ENCODE assay signal across 9 mouse cellular contexts in genomic region chr13:46268815-46269445, GRCm38 (mm10). TPM values are rescaled to one million over a fixed set of nuclear protein-coding genes. Genes with fewer than 3 reads are reported as not detected.
DNase-seq lines count a peak whose midpoint lies in the region; ATAC-seq and TF ChIP-seq lines count a peak whose summit lies in the region.
"Had no signal": no experiment of that assay in that cellular context is flagged by ENCODE, and none has a peak within 500 bp of the region (broad histone marks: within the 10 kb centered on the region; RNA-seq: fewer than 3 reads in every experiment).

No protein-coding gene starts in this region.

- peak; percentile 69 for DNase-seq in liver, postnatal 0 days
- no peak for DNase-seq in liver
- DNase-seq in left cerebral cortex, adult 8-10 months (ENCODE audit: low spot score in 2 of 2) = peak; percentile 42 to 55
- no peak for DNase-seq in c-Kit-positive CD71-positive TER-119-positive erythroid progenitor cells, embryonic 14.5 days (ENCODE audit: low spot score)
- no peak for DNase-seq in liver, embryonic 11.5 days (ENCODE audit: low spot score)

- H3K9ac ChIP-seq in liver, postnatal 0 days (replicated peaks) = no peak overlapping the region
- no peak overlapping the region for H3K9ac ChIP-seq in hindbrain, embryonic 13.5 days
- no peak overlapping the region for H3K9ac ChIP-seq in midbrain, embryonic 15.5 days
- H3K9ac ChIP-seq in liver, embryonic 11.5 days (ENCODE audit: low read depth, low read length) = no peak overlapping the region

- no peak for TF ChIP-seq CTCF in liver, postnatal 0 days (IDR thresholded peaks at IDR 0.05; ENCODE audit: low read depth)
- no peak for TF ChIP-seq CTCF in cortical plate, adult 2 months (IDR thresholded peaks at IDR 0.05; ENCODE audit: extremely low read depth, insufficient read depth, low read length)

- no peaks in the 10 kb centered on the region for H3K36me3 ChIP-seq in liver, postnatal 0 days (replicated peaks; ENCODE audit: insufficient read depth, low read length)
- H3K36me3 ChIP-seq in hindbrain, embryonic 13.5 days = no peaks in the 10 kb centered on the region
- no peaks in the 10 kb centered on the region for H3K36me3 ChIP-seq in midbrain, embryonic 15.5 days (replicated peaks)
- H3K36me3 ChIP-seq in liver, embryonic 11.5 days (ENCODE audit: control insufficient read depth, insufficient read depth, low read length) = no peaks in the 10 kb centered on the region

- no peak overlapping the region for H3K27ac ChIP-seq in liver, postnatal 0 days (ENCODE audit: low read depth)
- peak overlapping the region; percentile 38; the same call in 1 of the 2 replicates for H3K27ac ChIP-seq in cortical plate, adult 2 months (ENCODE audit: insufficient read depth, low read length)
- H3K27ac ChIP-seq in hindbrain, embryonic 13.5 days = peak overlapping the region; percentile 42
- H3K27ac ChIP-seq in midbrain, embryonic 15.5 days = 0 out of 2 replicates have a peak overlapping the region, but pooled peaks have one; percentile 24
- H3K27ac ChIP-seq in liver, embryonic 11.5 days (ENCODE audit: low read depth, low read length) = no peak overlapping the region

- no peaks in the 10 kb centered on the region for H3K9me3 ChIP-seq in liver, postnatal 0 days (ENCODE audit: low read length)
- no peaks in the 10 kb centered on the region for H3K9me3 ChIP-seq in hindbrain, embryonic 13.5 days
- no peaks in the 10 kb centered on the region for H3K9me3 ChIP-seq in midbrain, embryonic 15.5 days
- H3K9me3 ChIP-seq in liver, embryonic 11.5 days (ENCODE audit: control insufficient read depth, low read length) = no peaks in the 10 kb centered on the region

- H3K4me3 ChIP-seq in liver, postnatal 0 days (ENCODE audit: low read depth, low read length) = no peak overlapping the region
- no peak overlapping the region for H3K4me3 ChIP-seq in cortical plate, adult 2 months (ENCODE audit: insufficient read depth, low read length)
- H3K4me3 ChIP-seq in hindbrain, embryonic 13.5 days = no peak overlapping the region
- no peak overlapping the region for H3K4me3 ChIP-seq in midbrain, embryonic 15.5 days
- H3K4me3 ChIP-seq in liver, embryonic 11.5 days (ENCODE audit: low read depth, low read length) = no peak overlapping the region

- no peaks in the 10 kb centered on the region for H3K27me3 ChIP-seq in liver, postnatal 0 days (ENCODE audit: insufficient read depth, low read length)
- 0 out of 2 replicates have a peak, but pooled peaks cover 2% of the 10 kb centered on the region for H3K27me3 ChIP-seq in hindbrain, embryonic 13.5 days
- no peaks in the 10 kb centered on the region for H3K27me3 ChIP-seq in midbrain, embryonic 15.5 days (replicated peaks)
- H3K27me3 ChIP-seq in liver, embryonic 11.5 days (replicated peaks; ENCODE audit: control insufficient read depth, insufficient read depth, low read length) = no peaks in the 10 kb centered on the region

- H3K4me1 ChIP-seq in liver, postnatal 0 days (ENCODE audit: insufficient read depth) = peaks cover 13% of the 10 kb centered on the region; the same call in 1 of the 2 replicates
- H3K4me1 ChIP-seq in cortical plate, adult 2 months (ENCODE audit: control insufficient read depth, insufficient read depth, low read length) = peaks cover 2% of the 10 kb centered on the region; the same call in 1 of the 2 replicates
- peaks cover 30% of the 10 kb centered on the region for H3K4me1 ChIP-seq in hindbrain, embryonic 13.5 days (replicated peaks)
- peaks cover 18% of the 10 kb centered on the region for H3K4me1 ChIP-seq in midbrain, embryonic 15.5 days
- H3K4me1 ChIP-seq in liver, embryonic 11.5 days (replicated peaks; ENCODE audit: control insufficient read depth, insufficient read depth, low read length) = peaks cover 8% of the 10 kb centered on the region

- H3K4me2 ChIP-seq in liver, postnatal 0 days (ENCODE audit: low read depth, low read length) = peak overlapping the region; percentile 47
- H3K4me2 ChIP-seq in hindbrain, embryonic 13.5 days = no peak overlapping the region
- no peak overlapping the region for H3K4me2 ChIP-seq in midbrain, embryonic 15.5 days
- no peak overlapping the region for H3K4me2 ChIP-seq in liver, embryonic 11.5 days

- peak; percentile 81 for ATAC-seq in liver, postnatal 0 days
- ATAC-seq in hindbrain, embryonic 13.5 days (ENCODE audit: low FRiP score) = no peak
- no peak for ATAC-seq in midbrain, embryonic 15.5 days (replicated peaks)
- no peak for ATAC-seq in liver, embryonic 11.5 days (replicated peaks; ENCODE audit: low FRiP score)

- WGBS in liver, postnatal 0 days (ENCODE audit: insufficient replicate concordance) = 50% methylated on average over 7 of the region's 7 CpGs
- WGBS in hindbrain, embryonic 13.5 days = 28% methylated on average over 7 of the region's 7 CpGs
- 24% methylated on average over 7 of the region's 7 CpGs for WGBS in midbrain, embryonic 15.5 days
- 63% methylated on average over 7 of the region's 7 CpGs for WGBS in liver, embryonic 11.5 days

- no peak for TF ChIP-seq EP300 in liver, postnatal 0 days (IDR thresholded peaks at IDR 0.05; ENCODE audit: low read depth)

- TF ChIP-seq POLR2A in cortical plate, adult 2 months (IDR thresholded peaks at IDR 0.05; ENCODE audit: extremely low read depth, insufficient read depth, low read length) = no peak

RNA-seq across cellular contexts. Expression of gene Stmnd1, which starts 4.6 kb away (rescaled TPM):
- not detected in 2 replicates for polyA plus RNA-seq in liver, postnatal 0 days (2015; fragmentation: Nextera tagmentation; extraction: Ambion mirVana)
- polyA plus RNA-seq in cortical plate, adult 2 months (2012; rRNA removed) = 0.29 TPM in 1 of 2 replicates, not detected in the other
- not detected in 2 replicates for polyA plus RNA-seq in hindbrain, embryonic 13.5 days (2015; fragmentation: Nextera tagmentation; extraction: Ambion mirVana)
- not detected for total RNA-seq in left cerebral cortex, adult 8-10 months (2022)
- not detected in 2 replicates for polyA plus RNA-seq in midbrain, embryonic 15.5 days (2015; fragmentation: Nextera tagmentation; extraction: Ambion mirVana)
- not detected in 2 replicates for polyA plus RNA-seq in liver, embryonic 11.5 days (2014; fragmentation: Nextera tagmentation; extraction: Ambion mirVana)
- polyA plus RNA-seq: heart, embryonic 14.5 days had no signal

Comparison
In these comparisons a context has a peak if more than half of its experiments do, and no peak if none do; other contexts are left out.
1. DNase-seq: peak in liver, postnatal 0 days (single experiment) and left cerebral cortex, adult 8-10 months (2 of 2); none in liver (single experiment), c-Kit-positive CD71-positive TER-119-positive erythroid progenitor cells, embryonic 14.5 days (single experiment) and liver, embryonic 11.5 days (single experiment).
2. H3K27ac ChIP-seq: peak in cortical plate, adult 2 months (single experiment), hindbrain, embryonic 13.5 days (single experiment) and midbrain, embryonic 15.5 days (single experiment); none in liver, postnatal 0 days (single experiment) and liver, embryonic 11.5 days (single experiment).